Mouse (Mus musculus) limb, embryonic 12.5 days (tissue): Measurements from ENCODE around the gene Adgrg7. TPM values are rescaled to one million over a fixed set of nuclear protein-coding genes. Genes with fewer than 3 reads are reported as not detected.

Source experiments
- ATAC-seq: fragments of 200-750 bp; cut with Nextera tagmentation; 2 replicates; pipeline ENCODE4 v1.8.0; 2017; ENCODE audit warnings: low read depth, moderate TSS enrichment; ENCODE audit not compliant: insufficient number of reproducible peaks, insufficient read depth, low FRiP score, low TSS enrichment
- H3K27ac ChIP-seq: fragments of 300-500 bp; sonication (generic); 2 replicates; pipeline ENCODE4 v1.5.1; 2016; ENCODE audit warnings: mild to moderate bottlenecking, moderate library complexity
- H3K27me3 ChIP-seq: fragments of 300-500 bp; sonication (generic); 2 replicates; pipeline ENCODE4 v1.6.1; 2016; ENCODE audit warnings: mild to moderate bottlenecking, moderate library complexity
- H3K36me3 ChIP-seq: fragments of 300-500 bp; sonication (generic); 2 replicates; pipeline ENCODE4 v1.6.1; 2016; ENCODE audit warnings: mild to moderate bottlenecking, moderate library complexity
- H3K4me1 ChIP-seq: fragments of 300-500 bp; sonication (generic); replicated peaks from 2 replicates; pipeline ENCODE4 v1.6.1; 2016
- H3K4me2 ChIP-seq: fragments of 300-500 bp; sonication (generic); 2 replicates; pipeline ENCODE4 v1.6.1; 2016; ENCODE audit warnings: mild to moderate bottlenecking, moderate library complexity
- H3K4me3 ChIP-seq: fragments of 300-500 bp; sonication (generic); replicated peaks from 2 replicates; pipeline ENCODE4 v1.5.1; 2016; ENCODE audit warnings: mild to moderate bottlenecking
- H3K9ac ChIP-seq: fragments of 300-500 bp; sonication (generic); replicated peaks from 2 replicates; pipeline ENCODE4 v1.6.1; 2016; ENCODE audit warnings: mild to moderate bottlenecking, moderate library complexity
- H3K9me3 ChIP-seq: fragments of 300-500 bp; sonication (generic); 2 replicates; pipeline ENCODE4 v1.6.1; 2016; ENCODE audit warnings: mild to moderate bottlenecking, moderate library complexity
- WGBS: fragments of 180-500 bp; shearing (Covaris S2); methylation state at CpG from one replicate; pipeline ENCODE4 v1.1.7; 2016; 5-methylcytosine and 5-hydroxymethylcytosine counted together
- polyA plus RNA-seq: library from polyadenylated mRNA; unstranded; fragments of >200 nt; fragmentation: Nextera tagmentation; extraction: Ambion mirVana; gene quantifications from 2 replicates; pipeline ENCODE4 v1.2.1, GENCODE M21; 2016

Gene Adgrg7
- polyA plus RNA-seq: not detected in 2 replicates

- H3K27ac ChIP-seq: no peak within 1 kb of the TSS
- WGBS: 75% methylated on average over 8 of the region's 8 CpGs
- H3K4me3 ChIP-seq: no peak within 1 kb of the TSS
- no peak within 1 kb of the TSS for H3K4me2 ChIP-seq
- H3K4me1 ChIP-seq: no peaks in the 10 kb centered on the region
- no peak for ATAC-seq
- H3K27me3 ChIP-seq: 0 out of 2 replicates have a peak, but pooled peaks cover 2% of the 10 kb centered on the region
- no peaks in the 10 kb centered on the region for H3K9me3 ChIP-seq
- H3K36me3 ChIP-seq: no peaks in the 10 kb centered on the region
- no peak within 1 kb of the TSS for H3K9ac ChIP-seq
Measured at GRCm38 (mm10) chr16:56795481-56796139, at the start of gene Adgrg7. Adgrg7 (minus strand) TSS chr16:56795855.

DNA sequence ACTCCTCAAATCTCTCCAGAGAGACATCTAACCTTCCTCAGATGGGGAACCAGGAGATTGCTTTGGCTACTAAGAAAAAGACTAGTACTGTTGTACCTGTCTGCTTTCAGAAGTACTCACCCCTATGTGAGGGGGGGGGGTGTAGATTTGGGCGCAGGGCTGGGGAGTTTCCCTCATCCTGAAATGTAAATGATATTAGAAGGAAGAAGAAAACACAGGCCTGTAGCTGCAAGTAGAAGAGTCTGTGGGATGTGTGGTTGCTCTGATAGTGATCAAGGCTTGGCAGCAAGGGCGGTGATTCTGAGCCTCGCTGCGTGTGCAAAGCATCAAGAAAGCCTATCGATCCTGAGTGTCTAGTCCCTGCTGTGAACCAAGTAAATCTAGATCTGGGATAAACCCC is 47.3 kb upstream of the Adgrg7 start:
- Histone ChIP-seq H3K4me2 (no peak overlapping the region), H3K4me3 (no peak overlapping the region), H3K9ac (no peak overlapping the region), H3K4me1 (no peaks in the 10 kb centered on the region), H3K27ac (no peak overlapping the region), H3K9me3 (no peaks in the 10 kb centered on the region), H3K36me3 (no peaks in the 10 kb centered on the region), H3K27me3 (no peaks in the 10 kb centered on the region)
- no peak for ATAC-seq
- 84% methylated on average over 5 of the region's 5 CpGs for WGBS

DNA sequence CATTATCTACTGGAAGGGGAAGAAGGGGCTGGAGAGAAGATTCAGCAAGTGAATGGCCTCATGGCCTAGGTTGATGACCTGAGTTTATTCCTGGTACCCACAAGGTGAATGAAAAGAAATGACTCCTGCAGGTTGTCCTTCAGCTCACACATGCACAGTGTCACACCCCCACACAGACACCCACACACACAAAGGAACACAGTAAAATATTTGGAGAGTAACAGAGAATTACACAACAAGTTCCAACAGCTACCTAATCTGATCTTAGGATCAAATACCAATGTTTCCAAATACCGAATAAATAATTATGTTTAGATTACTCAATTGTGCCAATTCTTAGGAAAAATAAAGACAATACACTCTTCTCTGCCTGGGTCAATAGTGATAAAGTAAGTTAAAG is 37.7 kb upstream of the Adgrg7 start:
- ATAC-seq: no peak
- 91% methylated on average over 1 of the region's 1 CpGs for WGBS
- H3K4me1 ChIP-seq: no peaks in the 10 kb centered on the region
- H3K9me3 ChIP-seq: no peaks in the 10 kb centered on the region
- no peak overlapping the region for H3K9ac ChIP-seq
- no peak overlapping the region for H3K4me2 ChIP-seq
- no peaks in the 10 kb centered on the region for H3K27me3 ChIP-seq
- H3K36me3 ChIP-seq: no peaks in the 10 kb centered on the region
- no peak overlapping the region for H3K27ac ChIP-seq
- no peak overlapping the region for H3K4me3 ChIP-seq

DNA sequence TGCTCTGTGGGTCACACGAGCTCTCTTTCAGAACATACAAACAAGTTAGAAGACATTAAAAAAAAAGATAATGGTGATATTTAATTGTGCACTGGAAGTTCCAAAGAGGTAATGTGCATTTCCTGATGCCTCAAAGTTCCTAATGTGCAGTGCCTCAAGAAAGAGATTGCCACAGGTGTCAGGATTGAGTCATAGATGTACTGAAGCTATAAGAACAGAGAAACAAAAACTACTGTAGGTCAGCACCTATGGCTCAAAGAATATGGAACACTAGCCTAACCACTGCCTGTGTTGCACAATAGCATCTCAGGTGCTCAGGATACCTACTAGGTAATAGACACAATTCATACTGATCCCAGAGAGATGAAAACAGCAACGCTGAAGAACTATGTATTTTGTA is 36.3 kb upstream of the Adgrg7 start:
- no peaks in the 10 kb centered on the region for H3K27me3 ChIP-seq
- H3K4me3 ChIP-seq: no peak overlapping the region
- no peak overlapping the region for H3K27ac ChIP-seq
- WGBS: 92% methylated on average over 2 of the region's 2 CpGs
- no peaks in the 10 kb centered on the region for H3K4me1 ChIP-seq
- no peak for ATAC-seq
- no peaks in the 10 kb centered on the region for H3K36me3 ChIP-seq
- no peak overlapping the region for H3K4me2 ChIP-seq
- H3K9ac ChIP-seq: no peak overlapping the region
- no peaks in the 10 kb centered on the region for H3K9me3 ChIP-seq

GRCm38 (mm10) chr16:56801370-56802109 is 5.9 kb upstream of the Adgrg7 start:
- Histone ChIP-seq H3K4me2 (no peak overlapping the region), H3K9ac (no peak overlapping the region), H3K4me1 (no peaks in the 10 kb centered on the region), H3K27me3 (0 out of 2 replicates have a peak, but pooled peaks cover 2% of the 10 kb centered on the region), H3K36me3 (no peaks in the 10 kb centered on the region), H3K4me3 (no peak overlapping the region), H3K27ac (no peak overlapping the region), H3K9me3 (no peaks in the 10 kb centered on the region)
- 79% methylated on average over 6 of the region's 6 CpGs for WGBS
- no peak for ATAC-seq

GRCm38 (mm10) chr16:56800946-56801345 is 5.3 kb upstream of the Adgrg7 start:
- no peak for ATAC-seq
- no peak overlapping the region for H3K27ac ChIP-seq
- H3K4me3 ChIP-seq: no peak overlapping the region
- 91% methylated on average over 7 of the region's 7 CpGs for WGBS
- no peaks in the 10 kb centered on the region for H3K4me1 ChIP-seq
- no peaks in the 10 kb centered on the region for H3K9me3 ChIP-seq
- H3K9ac ChIP-seq: no peak overlapping the region
- H3K4me2 ChIP-seq: no peak overlapping the region
- 0 out of 2 replicates have a peak, but pooled peaks cover 2% of the 10 kb centered on the region for H3K27me3 ChIP-seq
- H3K36me3 ChIP-seq: no peaks in the 10 kb centered on the region

DNA sequence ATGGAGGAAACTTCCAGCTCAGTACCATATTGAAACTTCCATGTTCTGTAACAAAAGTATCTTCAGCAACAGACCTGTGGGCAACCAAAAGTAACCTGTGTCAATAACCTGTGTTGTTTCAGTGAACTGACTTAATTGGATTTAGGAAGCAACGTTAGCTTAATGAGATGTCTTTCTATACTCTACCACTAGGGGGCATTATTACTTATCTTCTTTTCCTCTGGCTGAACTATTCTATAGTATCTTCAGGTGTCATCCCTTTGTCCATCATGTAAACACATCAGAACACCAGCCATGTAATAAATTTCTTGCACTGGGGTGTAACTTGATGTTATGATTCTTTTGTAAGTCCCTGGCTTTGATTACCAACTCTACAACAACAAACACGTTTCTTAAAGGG is 4.8 kb upstream of the Adgrg7 start:
- H3K27ac ChIP-seq: no peak overlapping the region
- WGBS: 50% methylated on average over 2 of the region's 2 CpGs

DNA sequence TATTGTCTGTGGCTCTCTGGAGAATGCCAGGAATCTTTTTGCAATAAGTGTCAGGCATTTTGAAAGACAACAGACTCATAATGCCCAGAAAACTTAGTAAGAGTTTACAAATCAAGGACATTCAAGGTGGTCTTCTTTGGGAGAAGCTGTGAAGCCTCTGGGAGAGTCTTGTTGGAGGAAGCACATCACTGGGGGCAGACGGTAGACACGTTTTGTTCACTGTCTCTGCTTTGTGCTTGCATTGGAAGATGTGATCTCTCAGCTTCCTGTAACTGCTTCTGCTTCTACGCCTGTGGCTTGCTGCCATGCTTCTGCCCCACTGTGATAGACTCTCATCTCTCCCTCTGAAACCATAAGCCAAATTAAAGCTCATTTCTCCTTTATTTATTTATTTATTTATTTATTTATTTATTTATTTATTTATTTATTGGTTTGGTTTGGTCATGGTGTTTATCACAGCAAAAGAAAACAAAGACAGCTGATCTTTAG is 3.9 kb upstream of the Adgrg7 start:
- Histone ChIP-seq H3K4me3 (no peak overlapping the region), H3K27me3 (0 out of 2 replicates have a peak, but pooled peaks cover 2% of the 10 kb centered on the region), H3K4me1 (no peaks in the 10 kb centered on the region), H3K36me3 (no peaks in the 10 kb centered on the region), H3K27ac (no peak overlapping the region), H3K4me2 (no peak overlapping the region), H3K9ac (no peak overlapping the region), H3K9me3 (no peaks in the 10 kb centered on the region)
- ATAC-seq: no peak
- 84% methylated on average over 3 of the region's 3 CpGs for WGBS

More for the DNA sequence above, 4.8 kb upstream of the Adgrg7 start:
- no peak for ATAC-seq
- no peak overlapping the region for H3K4me2 ChIP-seq
- H3K9me3 ChIP-seq: no peaks in the 10 kb centered on the region
- H3K4me3 ChIP-seq: no peak overlapping the region
- no peaks in the 10 kb centered on the region for H3K36me3 ChIP-seq
- no peaks in the 10 kb centered on the region for H3K4me1 ChIP-seq
- no peak overlapping the region for H3K9ac ChIP-seq
- H3K27me3 ChIP-seq: 0 out of 2 replicates have a peak, but pooled peaks cover 2% of the 10 kb centered on the region

- 81% methylated on average over 7 of the region's 7 CpGs for WGBS
- ATAC-seq: no peak
- Histone ChIP-seq H3K4me2 (no peak overlapping the region), H3K4me3 (no peak overlapping the region), H3K4me1 (no peaks in the 10 kb centered on the region), H3K9ac (no peak overlapping the region), H3K27me3 (0 out of 2 replicates have a peak, but pooled peaks cover 2% of the 10 kb centered on the region), H3K27ac (no peak overlapping the region), H3K36me3 (no peaks in the 10 kb centered on the region), H3K9me3 (no peaks in the 10 kb centered on the region)
Measured at GRCm38 (mm10) chr16:56798873-56799272, 3.2 kb upstream of the Adgrg7 start.

GRCm38 (mm10) chr16:56794383-56795144 is 1.1 kb downstream of the Adgrg7 start:
- 72% methylated on average over 7 of the region's 7 CpGs for whole genome bisulfite sequencing
- no peak for ATAC-seq
- Histone ChIP-seq H3K4me2 (no peak overlapping the region), H3K4me3 (no peak overlapping the region), H3K36me3 (no peaks in the 10 kb centered on the region), H3K27me3 (0 out of 2 replicates have a peak, but pooled peaks cover 2% of the 10 kb centered on the region), H3K9ac (no peak overlapping the region), H3K27ac (no peak overlapping the region), H3K9me3 (no peaks in the 10 kb centered on the region), H3K4me1 (no peaks in the 10 kb centered on the region)

DNA sequence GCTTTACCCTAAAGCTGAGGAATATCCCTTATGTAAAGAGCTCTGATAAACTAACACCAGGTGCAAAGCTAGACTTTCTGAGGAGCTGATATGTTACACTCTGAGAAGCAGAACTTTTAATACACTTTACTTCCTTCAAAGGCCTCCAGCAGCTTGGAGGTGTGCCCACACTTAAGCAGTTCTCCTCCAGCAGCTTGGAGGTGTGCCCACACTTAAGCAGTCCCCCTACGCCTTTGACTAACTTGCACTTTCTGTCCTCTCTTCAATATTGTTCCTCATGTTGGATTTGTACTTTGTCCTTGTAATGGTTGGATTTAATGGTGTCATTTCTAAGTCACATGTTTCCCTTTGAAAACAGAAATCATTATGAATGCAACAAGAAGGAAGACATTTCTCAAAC is 1.9 kb downstream of the Adgrg7 start:
- Histone ChIP-seq H3K9ac (no peak overlapping the region), H3K9me3 (no peaks in the 10 kb centered on the region), H3K36me3 (no peaks in the 10 kb centered on the region), H3K4me1 (no peaks in the 10 kb centered on the region), H3K4me3 (no peak overlapping the region), H3K27me3 (0 out of 2 replicates have a peak, but pooled peaks cover 2% of the 10 kb centered on the region), H3K27ac (no peak overlapping the region), H3K4me2 (no peak overlapping the region)
- 88% methylated on average over 1 of the region's 1 CpGs for WGBS
- no peak for ATAC-seq
